Mouse (Mus musculus): ENCODE data around the gene Mylip. TPM values are rescaled to one million over a fixed set of nuclear protein-coding genes. Genes with fewer than 3 reads are reported as not detected.

Mylip gene
- polyA plus RNA-seq, 1 experiment = 4.7 TPM

DNA sequence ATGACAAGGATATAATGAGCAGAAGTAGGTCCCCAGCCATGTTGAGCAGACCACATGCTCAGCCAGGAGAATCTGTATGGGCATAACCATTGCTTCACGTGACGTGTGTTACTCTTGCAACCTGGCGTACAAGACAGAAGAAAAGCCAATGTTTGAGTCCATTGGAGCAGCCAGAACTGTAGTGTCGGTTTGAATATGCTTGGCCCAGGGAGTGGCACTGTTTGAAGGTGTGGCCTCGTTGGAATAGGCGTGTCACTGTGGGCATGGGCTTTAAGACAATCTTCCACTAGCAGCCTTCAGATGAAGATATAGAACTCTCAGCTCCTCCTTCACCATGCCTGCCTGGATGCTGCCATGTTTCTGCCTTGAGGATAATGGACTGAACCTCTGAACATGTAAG lies 4.0 kb upstream of the Mylip start:
- H3K27ac ChIP-seq (replicated peaks; ENCODE audit: low read depth, low read length) = no peak overlapping the region
- 0 out of 2 replicates have a peak, but pooled peaks cover 3% of the 10 kb centered on the region for H3K4me1 ChIP-seq (ENCODE audit: control insufficient read depth, insufficient read depth, insufficient read length, low read length)

DNA sequence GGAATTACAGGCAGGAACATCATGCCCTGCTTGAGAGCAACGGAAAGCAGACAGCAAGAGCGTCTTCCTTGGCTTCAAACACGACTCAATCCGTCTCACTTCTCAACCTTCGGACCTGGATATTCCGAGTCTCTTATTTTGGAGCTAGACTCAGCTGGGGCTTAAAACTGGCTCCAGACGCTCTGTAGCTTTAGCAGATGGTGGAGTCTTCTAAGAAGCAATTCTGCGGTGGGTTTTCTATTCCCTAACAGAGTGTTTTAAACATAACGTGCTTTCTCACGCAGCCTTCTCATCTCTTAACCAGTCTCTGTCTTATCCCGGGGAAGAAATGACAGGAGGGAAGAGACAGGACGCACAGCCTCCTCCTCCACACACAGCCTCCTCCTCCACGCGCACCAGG lies 3.3 kb upstream of the Mylip start:
- H3K27ac ChIP-seq (replicated peaks; ENCODE audit: low read depth, low read length) = no peak overlapping the region
- no peak overlapping the region for H3K4me3 ChIP-seq (ENCODE audit: insufficient read depth, low read depth, low read length)
- 0 out of 2 replicates have a peak, but pooled peaks cover 3% of the 10 kb centered on the region for H3K4me1 ChIP-seq (ENCODE audit: control insufficient read depth, insufficient read depth, insufficient read length, low read length)

More for the DNA sequence above, 4.0 kb upstream of the Mylip start:
- H3K4me3 ChIP-seq (ENCODE audit: insufficient read depth, low read depth, low read length) = no peak overlapping the region

GRCm38 (mm10) chr13:45387231-45387630 lies 2.3 kb upstream of the Mylip start:
- H3K27ac ChIP-seq (replicated peaks; ENCODE audit: low read depth, low read length) = no peak overlapping the region
- no peak overlapping the region for H3K4me3 ChIP-seq (ENCODE audit: insufficient read depth, low read depth, low read length)
- 0 out of 2 replicates have a peak, but pooled peaks cover 3% of the 10 kb centered on the region for H3K4me1 ChIP-seq (ENCODE audit: control insufficient read depth, insufficient read depth, insufficient read length, low read length)

GRCm38 (mm10) chr13:45388254-45388805 lies 1.2 kb upstream of the Mylip start:
- Histone ChIP-seq H3K4me3 (ENCODE audit: insufficient read depth, low read depth, low read length) (no peak overlapping the region), H3K27ac (replicated peaks; ENCODE audit: low read depth, low read length) (no peak overlapping the region)

GRCm38 (mm10) chr13:45388889-45389288 lies 653 bp upstream of the Mylip start:
- Histone ChIP-seq H3K4me3 (ENCODE audit: insufficient read depth, low read depth, low read length) (peak overlapping the region; percentile 46), H3K27ac (replicated peaks; ENCODE audit: low read depth, low read length) (no peak overlapping the region), H3K4me1 (ENCODE audit: control insufficient read depth, insufficient read depth, insufficient read length, low read length) (peaks cover 6% of the 10 kb centered on the region; the same call in 1 of the 2 replicates)

More at GRCm38 (mm10) chr13:45388254-45388805, 1.2 kb upstream of the Mylip start:
- peaks cover 6% of the 10 kb centered on the region; the same call in 1 of the 2 replicates for H3K4me1 ChIP-seq (ENCODE audit: control insufficient read depth, insufficient read depth, insufficient read length, low read length)

GRCm38 (mm10) chr13:45390312-45390961 lies 895 bp downstream of the Mylip start:
- Histone ChIP-seq H3K4me3 (ENCODE audit: insufficient read depth, low read depth, low read length) (peak overlapping the region; percentile 97), H3K4me1 (ENCODE audit: control insufficient read depth, insufficient read depth, insufficient read length, low read length) (peaks cover 8% of the 10 kb centered on the region), H3K27ac (replicated peaks; ENCODE audit: low read depth, low read length) (peak overlapping the region; percentile 85)

GRCm38 (mm10) chr13:45390962-45391853 lies 1.7 kb downstream of the Mylip start:
- H3K4me3 ChIP-seq (ENCODE audit: insufficient read depth, low read depth, low read length) = peak overlapping the region; percentile 97
- peaks cover 14% of the 10 kb centered on the region for H3K4me1 ChIP-seq (ENCODE audit: control insufficient read depth, insufficient read depth, insufficient read length, low read length)
- H3K27ac ChIP-seq (replicated peaks; ENCODE audit: low read depth, low read length) = peak overlapping the region; percentile 85

DNA sequence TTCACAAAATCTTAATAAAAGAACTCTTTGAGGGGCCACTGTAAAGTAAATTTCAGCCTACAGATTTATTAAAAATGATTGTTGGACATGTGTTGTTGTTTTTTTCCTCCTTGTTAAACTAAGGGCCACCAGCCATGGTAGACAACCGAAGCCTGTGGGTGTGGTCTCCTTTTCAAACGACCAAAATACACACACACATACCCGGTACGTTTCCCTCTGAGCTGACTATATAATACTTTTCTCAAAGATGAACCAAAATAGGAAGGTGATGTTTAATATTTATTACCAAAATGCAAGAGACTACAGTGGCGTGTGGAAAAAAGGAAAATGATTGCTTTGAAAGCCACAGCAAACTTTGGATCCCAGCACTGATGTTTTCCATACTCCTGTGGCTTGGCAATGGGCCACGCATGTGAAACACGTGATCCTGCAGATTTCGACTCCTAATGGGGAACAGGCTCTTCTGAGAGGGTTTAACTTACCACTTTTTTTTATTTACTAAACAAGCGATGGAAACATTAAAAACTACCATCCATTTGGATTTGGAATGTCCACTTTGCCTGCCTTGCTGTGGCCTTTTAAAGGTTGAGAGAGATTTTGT lies 2.4 kb downstream of the Mylip start:
- peak overlapping the region; percentile 97 for H3K4me3 ChIP-seq (ENCODE audit: insufficient read depth, low read depth, low read length)
- peak overlapping the region; percentile 14; the same call in 1 of the 2 replicates for H3K27ac ChIP-seq (replicated peaks; ENCODE audit: low read depth, low read length)
- H3K4me1 ChIP-seq (ENCODE audit: control insufficient read depth, insufficient read depth, insufficient read length, low read length) = peaks cover 14% of the 10 kb centered on the region

DNA sequence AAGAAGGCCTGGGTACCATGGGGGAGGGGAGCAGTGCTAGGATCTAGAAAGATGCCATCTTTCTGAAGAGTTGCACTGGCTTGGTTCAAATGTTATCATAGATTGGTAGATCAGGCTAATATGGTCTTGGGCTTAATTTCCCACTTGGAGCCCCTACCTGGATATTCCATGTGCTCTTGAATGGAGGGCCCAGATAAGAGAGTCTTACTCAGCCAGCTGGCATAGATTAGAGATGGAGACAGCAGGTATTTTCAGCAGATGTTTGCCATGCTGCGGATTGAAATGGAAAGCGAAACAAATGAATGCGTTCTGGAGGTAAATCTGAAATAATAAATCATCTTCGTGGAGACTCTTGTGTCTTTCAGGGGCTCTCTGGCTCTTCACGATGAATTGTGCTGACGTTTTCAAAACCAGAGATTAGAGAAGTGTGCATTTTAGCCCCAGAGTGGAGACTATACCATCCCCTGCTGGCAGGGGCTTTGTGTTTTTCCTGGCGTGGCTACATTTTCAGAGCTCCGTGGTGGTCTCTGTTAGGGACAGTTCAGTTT lies 4.8 kb downstream of the Mylip start:
- no peak overlapping the region for H3K27ac ChIP-seq (replicated peaks; ENCODE audit: low read depth, low read length)
- H3K4me1 ChIP-seq (ENCODE audit: control insufficient read depth, insufficient read depth, insufficient read length, low read length) = peaks cover 12% of the 10 kb centered on the region
- H3K4me3 ChIP-seq (ENCODE audit: insufficient read depth, low read depth, low read length) = peak overlapping the region; percentile 1; the same call in 1 of the 2 replicates

DNA sequence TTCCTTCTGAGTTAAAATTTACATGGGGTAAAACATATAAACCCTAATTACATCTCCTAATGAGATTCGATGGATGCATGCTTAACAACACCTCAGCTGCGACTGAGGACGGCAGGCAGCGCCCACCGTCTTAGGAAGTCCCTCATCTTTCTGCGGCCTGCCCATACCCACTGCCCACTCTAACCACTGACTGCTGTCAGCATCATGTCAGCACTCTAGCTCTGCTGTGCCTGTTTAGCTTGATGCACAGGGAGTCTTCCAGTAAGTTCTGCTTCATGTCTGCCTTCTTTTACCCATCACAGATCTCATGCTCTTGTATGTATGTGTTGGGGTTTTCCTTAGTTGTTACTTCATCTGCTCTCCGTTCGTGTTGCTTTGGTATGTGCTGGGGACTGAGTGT lies 7.2 kb downstream of the Mylip start:
- no peak overlapping the region for H3K4me3 ChIP-seq (ENCODE audit: insufficient read depth, low read depth, low read length)
- H3K27ac ChIP-seq (replicated peaks; ENCODE audit: low read depth, low read length) = 0 out of 2 replicates have a peak overlapping the region, but pooled peaks have one; percentile 15
- peaks cover 14% of the 10 kb centered on the region for H3K4me1 ChIP-seq (ENCODE audit: control insufficient read depth, insufficient read depth, insufficient read length, low read length)

- Histone ChIP-seq H3K4me1 (ENCODE audit: control insufficient read depth, insufficient read depth, insufficient read length, low read length) (peaks cover 14% of the 10 kb centered on the region), H3K4me3 (ENCODE audit: insufficient read depth, low read depth, low read length) (no peak overlapping the region), H3K27ac (replicated peaks; ENCODE audit: low read depth, low read length) (0 out of 2 replicates have a peak overlapping the region, but pooled peaks have one; percentile 15)
These were observed 7.7 kb downstream of the Mylip start for GRCm38 (mm10) chr13:45397240-45397639.

GRCm38 (mm10) chr13:45397896-45398805 lies 8.6 kb downstream of the Mylip start:
- no peak overlapping the region for H3K27ac ChIP-seq (replicated peaks; ENCODE audit: low read depth, low read length)
- no peak overlapping the region for H3K4me3 ChIP-seq (ENCODE audit: insufficient read depth, low read depth, low read length)

GRCm38 (mm10) chr13:45400700-45401099 lies 11.2 kb downstream of the Mylip start:
- H3K27ac ChIP-seq (replicated peaks; ENCODE audit: low read depth, low read length) = no peak overlapping the region
- H3K4me1 ChIP-seq (ENCODE audit: control insufficient read depth, insufficient read depth, insufficient read length, low read length) = peaks cover 21% of the 10 kb centered on the region
- H3K4me3 ChIP-seq (ENCODE audit: insufficient read depth, low read depth, low read length) = no peak overlapping the region

More at GRCm38 (mm10) chr13:45397896-45398805, 8.6 kb downstream of the Mylip start:
- peaks cover 10% of the 10 kb centered on the region for H3K4me1 ChIP-seq (ENCODE audit: control insufficient read depth, insufficient read depth, insufficient read length, low read length)

GRCm38 (mm10) chr13:45401816-45402215 lies 12.3 kb downstream of the Mylip start:
- no peak overlapping the region for H3K27ac ChIP-seq (replicated peaks; ENCODE audit: low read depth, low read length)
- H3K4me3 ChIP-seq (ENCODE audit: insufficient read depth, low read depth, low read length) = no peak overlapping the region
- peaks cover 18% of the 10 kb centered on the region for H3K4me1 ChIP-seq (ENCODE audit: control insufficient read depth, insufficient read depth, insufficient read length, low read length)
